Mouse (Mus musculus) spleen, postnatal 10 days (tissue): Measurements from ENCODE around the gene Dclk3.
A peak's percentile ranks its signal among the peaks of the same experiment; 100 is the strongest.

Experiments used
- DNase-seq, 2 experiments: peaks; one replicate each; pipeline ENCODE4 v3.0.0; 2021 to 2022; ENCODE audit warnings: low spot score in 2 of 2

Dclk3 gene

DNA sequence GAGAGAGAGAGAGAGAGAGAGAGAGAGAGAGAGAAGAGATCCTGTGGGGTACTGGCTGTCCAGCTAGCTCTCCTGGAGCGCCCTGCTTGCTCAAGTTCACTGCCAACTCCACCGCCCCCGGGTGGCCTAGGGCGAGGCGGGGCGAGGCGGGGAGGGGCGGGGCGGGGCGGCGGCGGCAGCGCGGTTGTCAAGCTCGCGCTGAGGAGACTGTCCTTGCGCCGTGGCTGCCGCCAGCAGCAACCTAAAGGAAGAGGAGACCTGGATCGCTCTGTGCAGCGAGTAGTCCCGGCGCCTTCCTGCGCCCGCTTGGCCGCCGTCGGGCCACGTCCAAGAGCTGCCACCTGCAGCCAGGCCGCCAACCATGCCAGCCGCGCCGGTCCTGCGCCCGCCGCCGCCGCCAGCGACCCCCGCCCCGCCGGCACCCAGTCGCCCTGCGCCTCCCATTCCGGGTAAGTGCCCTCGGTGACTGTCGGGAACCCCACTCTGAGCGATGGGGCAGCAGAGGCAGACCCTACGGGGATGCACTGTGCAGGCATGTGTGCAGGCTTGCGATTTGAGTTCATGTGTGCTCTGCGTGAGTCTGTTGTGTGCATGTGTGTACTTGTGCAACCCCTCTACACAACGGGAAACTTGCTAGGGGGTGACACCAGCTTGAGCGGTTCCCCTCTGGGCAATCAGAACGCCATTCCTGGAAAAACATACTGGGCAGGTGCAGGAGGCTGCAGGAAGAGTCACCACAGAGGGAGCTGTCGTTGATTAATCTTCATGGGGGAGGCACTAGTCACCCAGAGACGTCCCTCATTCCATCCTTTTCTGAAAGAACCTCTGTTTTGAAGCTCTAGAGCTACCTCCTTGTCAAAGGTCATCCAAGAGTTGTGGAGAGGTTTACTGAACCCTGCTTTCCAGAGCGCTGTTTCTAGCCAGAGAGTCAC, at the start of gene Dclk3:
TSS of gene Dclk3 (plus strand) at position 178 of the 932 bp plus-strand sequence.
- DNase-seq: peak in 1 of 2 experiments; percentile 15

GRCm38 (mm10) chr9:111390016-111390415, 48.9 kb upstream of the Dclk3 start:
- DNase-seq: no peak

DNA sequence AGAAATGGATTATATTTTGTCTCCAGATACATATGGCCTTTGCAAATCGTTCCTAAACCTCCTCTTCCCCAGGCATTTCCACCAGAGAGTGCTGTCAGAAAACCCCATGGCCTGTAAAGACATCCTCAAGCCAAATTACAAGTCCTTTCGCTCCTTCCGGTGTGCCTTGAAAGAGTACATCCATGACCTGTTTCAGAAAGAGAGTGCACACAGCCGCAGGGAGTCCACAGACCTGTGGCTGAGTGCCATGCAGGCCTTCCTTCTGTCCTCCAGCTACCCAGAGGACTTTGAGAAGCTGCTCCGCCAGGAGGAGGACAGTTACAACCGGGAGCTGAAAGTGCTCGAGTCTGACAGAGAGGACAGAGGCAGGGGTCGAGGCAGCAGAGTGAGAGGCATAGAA, 47.8 kb upstream of the Dclk3 start:
- DNase-seq: no peak

- DNase-seq: no peak
Observed at GRCm38 (mm10) chr9:111391926-111392442, 46.9 kb upstream of the Dclk3 start.

- no peak for DNase-seq
Observed at GRCm38 (mm10) chr9:111395265-111395664, 43.6 kb upstream of the Dclk3 start.

GRCm38 (mm10) chr9:111398059-111398458, 40.8 kb upstream of the Dclk3 start:
- DNase-seq: no peak

GRCm38 (mm10) chr9:111400089-111400488, 38.8 kb upstream of the Dclk3 start:
- DNase-seq: no peak

DNA sequence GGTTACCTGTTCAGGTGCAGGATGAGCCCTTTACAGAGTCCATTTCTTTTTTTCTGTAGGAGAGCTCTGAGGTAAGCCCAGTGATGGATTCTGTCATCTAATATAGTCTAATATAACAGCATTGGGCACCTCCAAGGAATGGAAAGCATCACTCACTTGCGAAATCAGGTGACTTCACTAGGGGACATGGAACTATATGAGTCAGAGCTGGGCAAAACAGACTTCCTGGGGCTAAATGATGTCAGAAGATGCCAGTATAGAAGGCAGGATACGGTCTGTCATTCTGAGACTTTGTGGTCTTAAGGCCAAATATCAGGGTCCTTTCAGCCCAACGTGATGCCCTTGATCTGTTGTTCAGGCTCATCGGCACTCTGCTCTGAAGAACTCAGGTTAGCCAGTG, 35.7 kb upstream of the Dclk3 start:
- DNase-seq: no peak

GRCm38 (mm10) chr9:111404346-111405079, 34.4 kb upstream of the Dclk3 start:
- DNase-seq: no peak

GRCm38 (mm10) chr9:111405080-111405428, 33.8 kb upstream of the Dclk3 start:
- DNase-seq: no peak

DNA sequence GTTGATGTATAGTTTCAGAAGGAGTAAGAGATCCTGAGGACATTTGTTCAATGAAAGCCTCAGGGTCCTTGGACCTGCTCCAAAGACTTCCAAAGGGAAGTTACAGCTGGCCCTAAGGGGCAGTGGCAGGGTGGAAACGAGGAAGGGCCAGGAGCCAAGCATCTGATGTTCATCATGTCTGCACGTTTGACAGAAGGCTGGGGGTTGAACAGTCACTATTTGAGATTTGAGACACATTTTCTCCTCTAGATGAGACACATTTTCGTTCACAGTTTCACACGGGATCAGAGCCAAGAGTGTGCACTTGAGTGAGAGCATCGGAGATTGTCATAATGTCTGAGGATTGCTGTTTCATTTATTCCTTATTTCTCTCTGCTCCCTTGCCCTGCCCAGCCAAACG, 30.9 kb upstream of the Dclk3 start:
- DNase-seq: no peak

- no peak for DNase-seq
Observed at GRCm38 (mm10) chr9:111408427-111408826, 30.5 kb upstream of the Dclk3 start.

DNA sequence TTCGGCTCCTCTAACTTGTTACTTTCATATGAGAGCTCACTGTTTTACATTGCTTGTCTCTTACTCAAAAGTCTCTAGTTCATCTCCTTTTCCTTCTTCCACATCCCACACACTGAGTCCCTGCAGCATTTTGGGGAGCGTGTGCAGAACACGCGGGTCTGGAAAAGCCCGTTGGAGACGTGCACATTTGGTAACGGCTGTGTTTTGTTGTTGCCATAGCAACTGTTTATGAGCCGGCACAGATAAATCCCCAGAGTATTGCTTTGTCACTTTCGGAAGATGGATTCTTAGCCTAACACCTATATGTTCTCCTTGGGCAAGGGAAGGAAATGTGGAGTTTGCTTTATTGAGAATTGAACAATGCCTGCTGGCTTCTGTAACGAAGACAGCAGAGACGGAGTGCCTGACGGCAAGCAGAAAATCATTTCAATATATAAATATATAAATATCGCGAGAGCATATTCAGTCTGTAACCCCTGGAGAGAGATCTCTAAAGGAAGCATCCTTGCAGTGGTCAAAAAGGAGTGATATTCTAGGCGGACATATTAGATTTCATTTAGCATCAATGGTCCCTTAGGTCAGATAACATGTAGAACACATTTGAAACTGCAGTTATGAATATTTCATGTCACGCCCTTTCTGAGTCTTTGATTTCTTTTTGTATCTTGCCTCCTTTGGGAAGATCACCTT, 26.3 kb upstream of the Dclk3 start:
- no peak for DNase-seq

- DNase-seq: no peak
Observed at GRCm38 (mm10) chr9:111421862-111422261, 17.0 kb upstream of the Dclk3 start.

GRCm38 (mm10) chr9:111422567-111422966, 16.3 kb upstream of the Dclk3 start:
- no peak for DNase-seq

DNA sequence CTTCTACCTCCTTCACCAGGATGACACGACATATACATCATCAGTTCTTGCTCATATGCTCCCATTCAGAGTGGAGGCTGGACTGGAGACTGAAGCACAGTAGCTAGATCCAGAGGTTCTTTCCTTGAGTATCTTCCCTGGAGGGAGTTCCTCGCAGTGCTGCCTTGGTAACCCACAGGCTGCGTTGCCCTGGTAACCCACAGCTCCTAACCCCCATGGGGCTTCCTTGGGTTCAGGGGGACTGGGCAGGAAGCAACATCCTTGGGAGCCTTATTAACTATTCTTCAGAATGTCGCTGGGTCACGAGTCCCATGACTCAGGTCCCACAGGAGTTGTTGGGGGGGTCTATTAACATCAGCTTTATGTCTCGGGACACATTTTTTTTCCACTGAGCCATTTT, 13.8 kb upstream of the Dclk3 start:
- no peak for DNase-seq

DNA sequence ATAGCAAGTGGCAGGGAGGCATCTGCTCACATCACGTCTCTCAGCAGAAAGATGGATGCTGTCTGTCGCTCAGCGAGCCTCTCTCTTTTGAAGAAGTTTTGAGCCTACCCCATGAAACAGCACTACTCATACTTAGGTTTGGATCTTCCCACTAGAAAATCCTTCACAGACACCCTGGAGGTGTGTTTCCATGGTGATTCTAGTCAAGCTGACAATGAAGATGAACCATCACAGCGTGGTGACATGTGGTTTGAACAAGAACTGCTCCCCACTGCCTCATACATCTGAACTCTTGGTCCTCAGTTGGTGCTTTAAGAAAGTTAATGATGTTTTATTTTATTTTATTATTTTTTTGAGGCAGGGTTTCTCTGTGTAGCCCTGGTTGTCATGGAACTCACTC, 12.9 kb upstream of the Dclk3 start:
- DNase-seq: no peak

DNA sequence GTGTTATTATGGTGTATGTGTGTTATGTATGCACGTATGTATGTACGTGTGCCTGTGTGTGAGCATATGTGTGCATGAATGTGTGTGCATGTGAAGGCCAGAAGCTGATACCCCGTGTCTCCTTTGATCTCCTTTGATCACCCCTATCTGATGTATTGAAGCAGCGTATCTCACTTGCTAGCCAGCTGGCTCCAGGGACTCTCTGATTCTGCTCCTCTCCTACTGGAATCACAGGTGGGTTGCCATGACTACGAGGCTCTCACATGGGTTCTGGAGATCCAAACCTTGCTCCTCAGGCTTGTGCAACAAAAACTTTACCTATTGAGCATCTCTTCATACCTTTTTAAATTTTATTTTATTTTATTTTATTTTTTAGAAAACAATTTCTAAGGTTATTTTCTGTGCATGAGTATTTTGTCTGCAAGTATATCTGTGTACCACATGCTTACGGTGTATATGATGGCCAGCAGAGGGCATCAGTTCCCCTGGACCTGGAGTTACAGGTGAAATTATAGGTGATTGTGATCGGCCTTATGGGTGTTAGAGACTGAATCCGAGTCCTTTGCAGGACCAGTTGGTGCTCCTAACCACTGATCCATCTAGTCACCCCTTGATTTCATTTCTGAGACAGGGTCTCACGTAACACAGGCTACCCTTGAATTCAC, 10.9 kb upstream of the Dclk3 start:
- no peak for DNase-seq

DNA sequence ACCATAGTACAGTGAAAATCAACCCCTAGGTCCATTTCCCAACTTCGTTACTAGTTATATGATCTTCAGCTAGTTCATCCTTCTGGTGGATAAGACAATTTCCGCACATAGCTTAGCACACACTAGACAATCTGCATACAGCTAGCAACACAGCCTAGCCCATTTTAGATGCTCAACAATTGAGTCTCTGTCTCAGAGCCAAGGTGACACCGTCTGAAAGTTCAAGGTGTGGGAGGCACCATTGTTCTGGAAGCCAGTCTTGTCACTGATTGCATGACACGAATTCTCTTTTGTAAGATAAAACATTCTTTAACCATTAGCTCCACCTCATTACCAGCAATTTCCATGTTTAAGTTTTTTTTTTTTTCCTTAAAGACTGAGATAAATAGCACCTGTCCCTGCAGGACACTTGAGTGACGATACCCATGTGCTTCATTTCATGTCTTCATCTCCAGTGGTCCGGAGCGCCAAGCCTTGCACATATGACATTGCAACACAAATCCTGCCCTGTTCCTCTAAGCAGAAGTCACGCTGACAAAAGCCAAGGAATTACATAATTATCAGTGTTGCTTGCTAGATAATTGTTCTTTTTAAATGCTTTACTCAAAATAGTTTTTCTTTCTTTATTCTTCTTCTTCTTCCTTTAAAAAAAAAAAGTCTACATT, 10.1 kb upstream of the Dclk3 start:
- no peak for DNase-seq

- DNase-seq: no peak
Observed at GRCm38 (mm10) chr9:111429363-111429750, 9.5 kb upstream of the Dclk3 start.

DNA sequence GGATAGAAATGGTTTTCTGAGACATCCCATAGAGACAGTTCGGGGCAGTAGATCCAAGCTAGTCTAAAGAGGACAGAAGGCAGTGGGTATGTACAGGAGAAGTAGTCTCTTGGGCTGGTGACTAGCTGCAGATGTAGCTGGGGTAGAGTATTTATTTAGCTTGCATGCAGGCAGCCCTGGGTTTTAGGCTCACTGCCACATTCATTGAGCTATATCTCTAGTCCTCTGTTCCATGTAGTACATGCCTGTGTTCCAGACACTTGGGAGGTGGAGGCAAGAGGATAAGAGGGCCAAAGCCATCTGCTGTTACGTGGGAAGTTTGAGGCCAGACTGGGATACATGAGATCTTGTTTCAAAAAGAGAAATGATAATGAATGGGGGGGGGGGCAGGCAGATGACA, 3.5 kb upstream of the Dclk3 start:
- DNase-seq: no peak
